Mouse (Mus musculus) B cell, adult 2 months (primary cell): ENCODE results near the gene Spop.
A peak's percentile ranks its signal among the peaks of the same experiment; 100 is the strongest.

ENCODE experiments used
- DNase-seq, 2 experiments: peaks; one replicate each; pipeline ENCODE4 v3.0.0; 2022

Spop gene

GRCm38 (mm10) chr11:95413641-95414535, at the start of gene Spop:
Gene Spop, plus strand, starts transcription at chr11:95414080.
- DNase-seq = peak; percentile 93 to 94

GRCm38 (mm10) chr11:95364388-95364787, 49.5 kb upstream of the Spop start:
- no peak for DNase-seq

- DNase-seq = no peak
Measured at GRCm38 (mm10) chr11:95365596-95365995, 48.3 kb upstream of the Spop start.

- DNase-seq = no peak
Measured at GRCm38 (mm10) chr11:95366280-95366897, 47.5 kb upstream of the Spop start.

- no peak for DNase-seq
Measured at GRCm38 (mm10) chr11:95367011-95367735, 46.7 kb upstream of the Spop start.

- no peak for DNase-seq
Measured at GRCm38 (mm10) chr11:95368231-95368823, 45.6 kb upstream of the Spop start.

GRCm38 (mm10) chr11:95368871-95369270, 45.0 kb upstream of the Spop start:
- DNase-seq = no peak

- no peak for DNase-seq
Measured at GRCm38 (mm10) chr11:95369964-95370890, 43.7 kb upstream of the Spop start.

GRCm38 (mm10) chr11:95371182-95371581, 42.7 kb upstream of the Spop start:
- no peak for DNase-seq

- DNase-seq = no peak
Measured at GRCm38 (mm10) chr11:95378926-95379325, 35.0 kb upstream of the Spop start.

- no peak for DNase-seq
Measured at GRCm38 (mm10) chr11:95379552-95379951, 34.3 kb upstream of the Spop start.

- no peak for DNase-seq
Measured at GRCm38 (mm10) chr11:95380711-95381110, 33.2 kb upstream of the Spop start.

- no peak for DNase-seq
Measured at GRCm38 (mm10) chr11:95381146-95381545, 32.7 kb upstream of the Spop start.

GRCm38 (mm10) chr11:95383331-95383986, 30.4 kb upstream of the Spop start:
- no peak for DNase-seq

GRCm38 (mm10) chr11:95384004-95384318, 29.9 kb upstream of the Spop start:
- DNase-seq = no peak

GRCm38 (mm10) chr11:95384319-95384972, 29.4 kb upstream of the Spop start, which contains the start of gene Slc35b1:
Gene Slc35b1, plus strand, starts transcription at chr11:95384692.
- DNase-seq = peak; percentile 93 to 96

- no peak for DNase-seq
Measured at GRCm38 (mm10) chr11:95384973-95385320, 28.9 kb upstream of the Spop start.

GRCm38 (mm10) chr11:95387354-95387753, 26.5 kb upstream of the Spop start:
- no peak for DNase-seq

- DNase-seq = no peak
Measured at GRCm38 (mm10) chr11:95389006-95389405, 24.9 kb upstream of the Spop start.

GRCm38 (mm10) chr11:95390420-95390819, 23.5 kb upstream of the Spop start:
- no peak for DNase-seq

- no peak for DNase-seq
Measured at GRCm38 (mm10) chr11:95391201-95391600, 22.7 kb upstream of the Spop start.
